Mouse (Mus musculus): ENCODE measurements around the gene 6030445D17Rik. TPM values are rescaled to one million over a fixed set of nuclear protein-coding genes. Genes with fewer than 3 reads are reported as not detected.

Gene 6030445D17Rik
- polyA plus RNA-seq, 1 experiment from 2014 or later = 0.18 TPM

- no peak for DNase-seq (ENCODE audit: low spot score)
- Histone ChIP-seq H3K4me1 (peaks cover 29% of the 10 kb centered on the region), H3K9me3 (no peaks in the 10 kb centered on the region), H3K27ac (0 out of 2 replicates have a peak overlapping the region, but pooled peaks have one; percentile 93), H3K36me3 (no peaks in the 10 kb centered on the region), H3K4me3 (peak overlapping the region; percentile 86), H3K27me3 (ENCODE audit: insufficient read depth, poor library complexity, severe bottlenecking) (peaks cover 30% of the 10 kb centered on the region)
- 20% methylated on average over 9 of the region's 9 CpGs for WGBS
Measured at GRCm38 (mm10) chr4:136463436-136463835, 1.4 kb downstream of the 6030445D17Rik start.

- H3K36me3 ChIP-seq = no peaks in the 10 kb centered on the region
- WGBS = 62% methylated on average over 4 of the region's 4 CpGs
- DNase-seq (ENCODE audit: low spot score) = no peak
- peaks cover 43% of the 10 kb centered on the region for H3K4me1 ChIP-seq
- no peak overlapping the region for H3K4me3 ChIP-seq
- H3K27ac ChIP-seq = 0 out of 2 replicates have a peak overlapping the region, but pooled peaks have one; percentile 17
- H3K27me3 ChIP-seq (ENCODE audit: insufficient read depth, poor library complexity, severe bottlenecking) = peaks cover 27% of the 10 kb centered on the region
- no peaks in the 10 kb centered on the region for H3K9me3 ChIP-seq
Measured at GRCm38 (mm10) chr4:136466226-136466625, 4.2 kb downstream of the 6030445D17Rik start.

- WGBS = 72% methylated on average over 14 of the region's 14 CpGs
Measured at GRCm38 (mm10) chr4:136468553-136469327, 6.7 kb downstream of the 6030445D17Rik start.

GRCm38 (mm10) chr4:136469371-136469903, 7.4 kb downstream of the 6030445D17Rik start, which contains the start of gene Luzp1:
Luzp1 (plus strand) TSS chr4:136469761.
- Histone ChIP-seq H3K4me3 (peak within 1 kb of the TSS; percentile 98), H3K27me3 (ENCODE audit: insufficient read depth, poor library complexity, severe bottlenecking) (peaks cover 9% of the 10 kb centered on the region), H3K36me3 (no peaks in the 10 kb centered on the region), H3K27ac (peak within 1 kb of the TSS; percentile 98), H3K9me3 (no peaks in the 10 kb centered on the region), H3K4me1 (peaks cover 44% of the 10 kb centered on the region)
- 2% methylated on average over 36 of the region's 36 CpGs for WGBS
- peak; percentile 95 for DNase-seq (ENCODE audit: low spot score)

More at GRCm38 (mm10) chr4:136468553-136469327, 6.7 kb downstream of the 6030445D17Rik start:
- Histone ChIP-seq H3K36me3 (no peaks in the 10 kb centered on the region), H3K4me3 (peak overlapping the region; percentile 98; the same call in 1 of the 2 replicates), H3K27me3 (ENCODE audit: insufficient read depth, poor library complexity, severe bottlenecking) (peaks cover 16% of the 10 kb centered on the region), H3K9me3 (no peaks in the 10 kb centered on the region), H3K27ac (peak overlapping the region; percentile 98; the same call in 1 of the 2 replicates), H3K4me1 (peaks cover 40% of the 10 kb centered on the region)
- DNase-seq (ENCODE audit: low spot score) = no peak

GRCm38 (mm10) chr4:136469941-136470346, 7.9 kb downstream of the 6030445D17Rik start:
- Histone ChIP-seq H3K36me3 (no peaks in the 10 kb centered on the region), H3K9me3 (no peaks in the 10 kb centered on the region), H3K27ac (peak overlapping the region; percentile 98), H3K4me1 (peaks cover 44% of the 10 kb centered on the region), H3K4me3 (peak overlapping the region; percentile 98), H3K27me3 (ENCODE audit: insufficient read depth, poor library complexity, severe bottlenecking) (peaks cover 4% of the 10 kb centered on the region)
- peak; percentile 87 for DNase-seq (ENCODE audit: low spot score)
- under 1% methylated on average over 46 of the region's 55 CpGs for WGBS

- Histone ChIP-seq H3K4me1 (peaks cover 41% of the 10 kb centered on the region), H3K27ac (peak overlapping the region; percentile 98), H3K4me3 (peak overlapping the region; percentile 98), H3K27me3 (ENCODE audit: insufficient read depth, poor library complexity, severe bottlenecking) (no peaks in the 10 kb centered on the region), H3K9me3 (no peaks in the 10 kb centered on the region), H3K36me3 (no peaks in the 10 kb centered on the region)
- DNase-seq (ENCODE audit: low spot score) = peak; percentile 81
- WGBS = under 1% methylated on average over 58 of the region's 58 CpGs
Measured at GRCm38 (mm10) chr4:136470347-136471071, 8.5 kb downstream of the 6030445D17Rik start.

GRCm38 (mm10) chr4:136476692-136477091, 14.6 kb downstream of the 6030445D17Rik start:
- Histone ChIP-seq H3K4me3 (no peak overlapping the region), H3K4me1 (peaks cover 16% of the 10 kb centered on the region), H3K9me3 (no peaks in the 10 kb centered on the region), H3K27me3 (ENCODE audit: insufficient read depth, poor library complexity, severe bottlenecking) (no peaks in the 10 kb centered on the region), H3K36me3 (no peaks in the 10 kb centered on the region), H3K27ac (no peak overlapping the region)
- WGBS = 87% methylated on average over 1 of the region's 1 CpGs
- DNase-seq (ENCODE audit: low spot score) = no peak

GRCm38 (mm10) chr4:136486549-136486948, 24.5 kb downstream of the 6030445D17Rik start:
- no peaks in the 10 kb centered on the region for H3K9me3 ChIP-seq
- no peaks in the 10 kb centered on the region for H3K27me3 ChIP-seq (ENCODE audit: insufficient read depth, poor library complexity, severe bottlenecking)
- no peaks in the 10 kb centered on the region for H3K4me1 ChIP-seq
- H3K27ac ChIP-seq = no peak overlapping the region
- WGBS = 78% methylated on average over 2 of the region's 2 CpGs
- H3K4me3 ChIP-seq = no peak overlapping the region
- peaks cover 7% of the 10 kb centered on the region; the same call in 1 of the 2 replicates for H3K36me3 ChIP-seq
- no peak for DNase-seq (ENCODE audit: low spot score)

GRCm38 (mm10) chr4:136495993-136496392, 33.9 kb downstream of the 6030445D17Rik start:
- Histone ChIP-seq H3K9me3 (no peaks in the 10 kb centered on the region), H3K4me1 (peaks cover 13% of the 10 kb centered on the region), H3K27ac (no peak overlapping the region), H3K36me3 (no peaks in the 10 kb centered on the region), H3K27me3 (ENCODE audit: insufficient read depth, poor library complexity, severe bottlenecking) (no peaks in the 10 kb centered on the region), H3K4me3 (no peak overlapping the region)
- DNase-seq (ENCODE audit: low spot score) = no peak

- no peaks in the 10 kb centered on the region for H3K4me1 ChIP-seq
- H3K27ac ChIP-seq = no peak overlapping the region
- no peaks in the 10 kb centered on the region for H3K27me3 ChIP-seq (ENCODE audit: insufficient read depth, poor library complexity, severe bottlenecking)
- H3K4me3 ChIP-seq = no peak overlapping the region
- no peaks in the 10 kb centered on the region for H3K9me3 ChIP-seq
- H3K36me3 ChIP-seq = no peaks in the 10 kb centered on the region
- 58% methylated on average over 2 of the region's 2 CpGs for WGBS
- no peak for DNase-seq (ENCODE audit: low spot score)
Measured at GRCm38 (mm10) chr4:136505426-136506215, 43.6 kb downstream of the 6030445D17Rik start.

GRCm38 (mm10) chr4:136509857-136510256, 47.8 kb downstream of the 6030445D17Rik start:
- no peaks in the 10 kb centered on the region for H3K9me3 ChIP-seq
- 71% methylated on average over 1 of the region's 1 CpGs for WGBS
- peaks cover 22% of the 10 kb centered on the region for H3K4me1 ChIP-seq
- H3K27me3 ChIP-seq (ENCODE audit: insufficient read depth, poor library complexity, severe bottlenecking) = no peaks in the 10 kb centered on the region
- no peak overlapping the region for H3K4me3 ChIP-seq
- no peak overlapping the region for H3K27ac ChIP-seq
- H3K36me3 ChIP-seq = no peaks in the 10 kb centered on the region
- DNase-seq (ENCODE audit: low spot score) = no peak

GRCm38 (mm10) chr4:136511708-136512107, 49.7 kb downstream of the 6030445D17Rik start:
- Histone ChIP-seq H3K36me3 (no peaks in the 10 kb centered on the region), H3K4me3 (no peak overlapping the region), H3K27me3 (ENCODE audit: insufficient read depth, poor library complexity, severe bottlenecking) (no peaks in the 10 kb centered on the region), H3K27ac (no peak overlapping the region), H3K9me3 (no peaks in the 10 kb centered on the region), H3K4me1 (peaks cover 28% of the 10 kb centered on the region)
- WGBS = 53% methylated on average over 4 of the region's 4 CpGs
- no peak for DNase-seq (ENCODE audit: low spot score)
